Mouse (Mus musculus): ENCODE data around the gene Colgalt2.

Gene Colgalt2

DNA sequence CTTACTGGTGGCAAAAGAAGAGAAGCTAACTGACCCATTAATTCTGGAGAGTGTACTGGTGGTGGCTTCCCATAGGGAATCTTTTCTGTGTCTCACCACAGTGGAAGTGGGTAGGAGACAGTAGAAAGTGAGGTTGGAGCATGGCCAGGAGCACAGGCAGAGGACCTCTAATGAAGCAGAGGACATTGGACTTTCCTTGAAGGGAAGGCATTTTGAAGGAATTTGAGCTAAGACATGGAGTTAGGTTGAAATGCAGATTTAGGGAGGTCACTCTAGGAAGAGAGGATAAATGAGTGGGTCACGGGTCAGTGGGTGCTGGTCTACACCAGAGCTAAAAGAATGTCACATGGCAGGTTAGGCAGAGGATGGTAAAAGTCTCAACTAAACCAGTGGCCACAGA lies 91.2 kb downstream of the Colgalt2 start:
- DNase-seq (ENCODE audit: low spot score), result no peak

DNA sequence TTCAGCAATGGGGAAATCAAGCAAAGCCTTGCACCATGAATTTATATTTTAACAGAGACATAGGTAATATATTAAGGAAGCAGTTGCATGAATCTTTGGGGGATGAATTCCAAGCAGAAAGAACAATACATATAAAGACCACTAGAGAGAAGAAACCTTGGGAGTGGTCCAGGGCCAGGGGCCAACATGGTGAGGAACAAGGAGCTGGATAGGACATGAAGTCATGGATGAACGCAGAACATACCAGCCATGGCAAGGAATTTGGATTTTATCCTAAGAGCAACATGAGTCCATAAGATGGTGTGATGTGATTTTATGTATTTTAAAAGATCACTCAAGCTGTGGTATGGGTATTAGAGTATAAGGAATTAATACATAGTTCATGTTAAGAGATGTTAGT lies 92.6 kb downstream of the Colgalt2 start:
- no peak for DNase-seq (ENCODE audit: low spot score)

- DNase-seq (ENCODE audit: low spot score), result no peak
These were observed 97.2 kb downstream of the Colgalt2 start for GRCm38 (mm10) chr1:152496831-152497230.

DNA sequence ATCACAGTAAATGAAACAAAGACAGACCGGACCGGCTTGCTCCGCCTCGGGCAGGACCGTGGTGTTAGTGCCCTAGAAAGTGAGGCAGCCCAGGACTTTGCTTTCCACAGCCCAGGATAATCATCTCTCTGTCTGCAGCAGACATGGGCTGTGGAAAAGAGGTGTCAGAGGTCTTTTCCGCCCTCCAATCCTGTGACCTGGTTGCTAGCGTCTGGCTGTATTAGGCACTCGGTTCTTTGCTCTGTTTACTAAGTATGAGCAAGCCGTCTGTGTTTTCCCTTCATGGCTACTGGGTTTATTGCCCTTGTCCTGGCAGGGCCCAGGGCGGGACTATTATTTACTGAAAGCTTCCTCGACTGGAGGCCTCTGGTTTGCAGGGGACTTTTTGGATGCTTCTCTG lies 98.0 kb downstream of the Colgalt2 start:
- no peak for DNase-seq (ENCODE audit: low spot score)

GRCm38 (mm10) chr1:152499802-152500201 lies 100.2 kb downstream of the Colgalt2 start:
- DNase-seq (ENCODE audit: low spot score), result no peak

GRCm38 (mm10) chr1:152506175-152506574 lies 106.5 kb downstream of the Colgalt2 start:
- no peak for DNase-seq (ENCODE audit: low spot score)

DNA sequence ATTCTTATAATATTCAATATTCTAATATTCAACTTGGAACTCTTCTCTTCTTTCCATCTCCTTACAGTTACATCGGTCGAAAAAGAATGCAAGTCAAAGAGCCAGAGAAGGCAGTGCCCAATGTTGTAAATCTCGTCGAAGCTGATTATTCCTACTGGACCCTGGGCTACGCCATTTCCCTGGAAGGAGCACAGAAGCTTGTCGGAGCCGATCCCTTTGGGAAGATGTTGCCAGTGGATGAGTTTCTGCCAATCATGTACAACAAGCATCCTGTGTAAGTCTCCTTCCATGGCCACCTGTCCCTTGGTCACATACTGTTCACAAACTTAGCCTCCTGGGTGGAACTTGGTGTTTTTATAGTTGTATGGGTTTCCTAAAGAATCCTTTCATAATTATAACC lies 107.1 kb downstream of the Colgalt2 start:
- no peak for DNase-seq (ENCODE audit: low spot score)

GRCm38 (mm10) chr1:152508481-152509220 lies 109.0 kb downstream of the Colgalt2 start:
- no peak for DNase-seq (ENCODE audit: low spot score)

- no peak for DNase-seq (ENCODE audit: low spot score)
These were observed 111.6 kb downstream of the Colgalt2 start for GRCm38 (mm10) chr1:152511237-152511636.

- DNase-seq (ENCODE audit: low spot score), result no peak
These were observed 114.6 kb downstream of the Colgalt2 start for GRCm38 (mm10) chr1:152514256-152514655.

- no peak for DNase-seq (ENCODE audit: low spot score)
These were observed 117.5 kb downstream of the Colgalt2 start for GRCm38 (mm10) chr1:152517057-152517570.

DNA sequence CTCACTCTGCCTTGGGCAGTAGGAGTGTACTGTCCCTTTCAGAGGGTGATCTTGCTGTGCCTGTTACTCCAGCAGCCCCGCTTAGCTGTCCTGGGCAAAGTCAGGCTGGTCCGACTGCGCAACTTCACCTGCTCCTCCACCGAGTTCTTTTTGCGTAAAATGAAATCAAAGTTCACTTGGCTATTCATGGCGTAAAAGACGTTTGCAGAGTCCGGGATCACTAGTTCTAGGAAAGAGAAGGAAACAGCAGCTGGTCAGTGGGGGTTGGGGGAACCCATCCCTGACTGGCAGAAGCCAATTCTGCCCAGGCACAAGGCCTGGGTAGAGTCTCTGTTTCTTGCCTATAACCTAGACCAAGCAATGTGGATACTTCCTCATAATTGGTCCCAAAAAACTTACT lies 119.3 kb downstream of the Colgalt2 start:
- no peak for DNase-seq (ENCODE audit: low spot score)

DNA sequence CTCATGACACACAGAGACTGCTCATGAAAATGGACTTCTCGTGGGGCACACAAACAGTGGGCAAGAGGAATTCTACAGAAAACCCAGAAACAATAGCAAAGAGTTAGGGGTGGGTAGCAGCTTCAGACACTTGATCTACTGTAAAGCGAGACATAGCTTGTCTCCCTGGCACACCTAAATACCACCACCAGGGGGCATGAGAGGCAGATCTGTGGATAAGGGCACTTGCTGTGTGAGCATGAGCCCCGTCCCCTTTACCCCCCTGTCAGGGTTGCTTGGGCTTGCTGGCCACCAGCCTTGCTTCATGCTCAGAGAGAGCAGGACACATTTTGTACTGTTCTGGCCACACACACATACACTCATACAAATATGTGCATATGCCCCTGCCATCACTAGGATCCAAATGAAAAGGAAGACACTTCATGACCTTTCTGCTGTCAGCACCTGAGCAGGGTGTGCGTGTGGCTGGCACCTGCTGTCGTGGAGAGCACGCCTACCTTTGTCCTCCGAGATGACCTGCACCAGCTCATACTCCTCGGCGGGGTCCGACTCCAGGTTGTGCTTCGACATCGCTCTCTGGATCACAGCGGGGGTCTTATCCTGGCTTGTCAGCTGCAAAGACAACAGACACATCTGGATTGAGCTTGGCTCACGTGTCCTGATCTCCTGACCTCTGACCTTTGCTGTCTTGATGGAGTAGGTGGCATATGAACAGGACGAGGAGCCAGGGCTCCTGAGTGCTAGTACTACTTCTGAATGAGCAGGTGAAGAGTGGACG lies 121.4 kb downstream of the Colgalt2 start:
- peak; percentile 36 for DNase-seq (ENCODE audit: low spot score)

- DNase-seq (ENCODE audit: low spot score), result no peak
These were observed 122.6 kb downstream of the Colgalt2 start for GRCm38 (mm10) chr1:152522226-152522625.

DNA sequence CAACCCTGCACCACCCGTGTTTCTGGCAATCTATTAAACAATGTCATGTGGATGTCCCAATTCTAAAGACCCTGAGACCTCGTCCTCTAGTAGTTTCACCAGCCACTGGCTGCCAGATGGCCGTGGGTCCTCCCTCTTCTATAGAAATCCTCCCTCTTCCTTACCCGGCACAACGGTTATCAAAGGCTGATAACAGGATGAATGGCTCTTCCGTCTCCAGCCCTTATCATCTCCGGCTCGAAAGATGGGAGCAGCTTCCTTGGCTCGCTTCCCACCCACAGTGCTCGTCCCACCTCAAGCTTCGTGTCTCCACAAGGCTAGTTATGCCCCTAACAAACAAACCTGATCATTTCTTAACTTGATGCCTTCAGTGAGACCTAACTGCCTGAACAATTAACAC lies 123.7 kb downstream of the Colgalt2 start:
- no peak for DNase-seq (ENCODE audit: low spot score)

DNA sequence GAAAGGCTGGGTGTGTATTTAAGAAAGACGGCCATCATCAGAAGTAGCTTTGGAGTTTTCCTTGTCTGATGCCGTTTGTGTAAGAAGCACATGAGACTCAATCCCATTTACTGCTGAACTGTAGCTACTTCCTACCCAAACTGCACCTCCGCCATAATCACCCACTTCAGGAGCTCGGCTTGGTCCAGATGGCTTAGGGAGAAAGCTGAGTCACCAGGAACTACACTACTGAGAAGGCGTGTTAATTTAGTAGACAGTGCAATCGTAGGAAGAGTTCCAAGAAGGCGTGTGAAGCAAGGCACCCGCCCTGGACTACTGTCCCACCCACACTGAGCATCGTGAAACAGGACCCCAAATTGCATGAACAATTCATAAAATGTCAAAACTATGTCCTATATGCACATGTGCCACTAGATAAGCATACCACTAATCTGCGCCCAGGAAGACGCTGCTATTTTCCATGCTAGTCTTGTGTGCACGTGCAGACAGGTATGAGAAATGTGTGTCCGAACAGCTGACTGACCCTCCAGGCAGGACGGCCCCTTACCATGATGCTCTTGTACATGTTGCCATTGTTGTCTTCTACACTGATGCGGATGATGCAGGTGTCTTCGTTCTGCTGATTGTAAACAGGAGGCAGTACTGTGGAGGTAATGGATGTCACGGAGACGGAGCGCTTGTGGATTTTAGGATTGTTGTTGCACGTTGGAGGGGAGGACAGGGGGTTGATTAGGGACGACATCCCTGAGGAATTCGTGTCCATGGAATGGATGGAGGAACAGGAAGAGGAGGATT lies 124.7 kb downstream of the Colgalt2 start:
- no peak for DNase-seq (ENCODE audit: low spot score)

DNA sequence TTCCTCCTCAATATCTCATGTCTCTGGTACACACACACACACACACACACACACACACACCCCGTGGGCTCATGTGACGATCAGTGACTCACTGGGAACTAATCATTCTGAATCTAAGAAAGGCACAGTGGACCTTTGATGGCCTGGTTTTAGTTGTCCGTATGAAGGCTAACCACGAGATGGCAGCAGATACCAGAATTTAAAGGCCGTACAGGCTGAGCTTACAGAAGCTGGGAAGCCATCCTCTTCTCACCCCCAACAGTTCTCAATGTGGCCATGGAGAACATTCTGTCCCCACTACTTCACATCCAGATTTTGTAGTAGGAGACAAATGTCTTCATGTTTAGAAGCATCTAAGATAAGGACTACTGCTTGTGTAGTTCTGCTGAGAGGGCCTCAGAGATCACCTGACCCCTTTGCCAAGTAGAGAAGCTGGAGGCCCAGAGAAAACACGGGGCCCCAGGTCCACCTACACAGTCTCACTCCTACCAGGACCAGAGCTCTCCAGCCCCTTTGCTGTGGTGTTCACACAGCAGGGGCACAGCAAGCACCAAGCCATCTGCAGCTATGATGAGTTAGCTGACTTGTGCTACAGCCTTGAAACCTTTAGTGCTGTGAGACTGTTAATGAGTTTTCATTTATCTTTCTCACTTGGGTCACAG lies 125.5 kb downstream of the Colgalt2 start:
- DNase-seq (ENCODE audit: low spot score), result peak; percentile 26

GRCm38 (mm10) chr1:152526154-152526553 lies 126.5 kb downstream of the Colgalt2 start:
- no peak for DNase-seq (ENCODE audit: low spot score)

DNA sequence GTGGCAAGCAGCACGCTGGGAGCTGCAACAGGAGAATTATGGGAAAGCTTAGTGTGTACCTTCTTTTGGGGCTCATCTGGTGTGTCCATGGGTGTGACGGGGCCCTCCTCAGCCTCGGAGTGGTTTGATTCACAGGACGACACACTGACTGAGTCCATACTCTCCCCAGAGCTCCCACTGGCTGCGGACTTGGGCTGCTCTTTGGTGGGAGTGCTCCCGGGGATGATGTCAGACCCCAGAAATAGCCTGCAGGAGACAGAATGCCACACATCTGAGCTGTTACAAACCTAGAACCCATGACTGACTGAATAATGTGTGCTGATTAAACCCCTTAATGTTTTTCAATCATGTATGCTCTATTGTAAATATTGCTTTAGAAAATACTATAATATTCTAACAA lies 128.6 kb downstream of the Colgalt2 start:
- DNase-seq (ENCODE audit: low spot score), result no peak

DNA sequence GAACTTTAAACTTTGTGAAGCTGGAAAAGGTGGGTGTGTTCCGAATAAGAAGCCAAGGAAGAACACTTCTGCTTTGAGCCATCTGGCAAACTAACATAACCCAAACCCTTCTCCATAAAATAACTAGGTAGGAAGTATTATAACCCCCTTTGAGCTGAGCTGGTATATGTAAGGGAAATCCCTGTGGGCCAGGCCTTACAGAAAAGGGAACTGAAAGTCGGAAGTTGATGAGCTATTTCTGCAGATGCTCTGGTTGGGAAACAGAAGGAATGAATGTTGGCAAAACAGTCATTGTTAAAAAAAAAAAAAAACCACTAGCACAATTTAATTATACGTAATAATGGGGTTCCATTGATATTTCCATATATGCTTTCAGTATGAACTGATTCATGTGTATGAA lies 129.1 kb downstream of the Colgalt2 start:
- DNase-seq (ENCODE audit: low spot score), result no peak

DNA sequence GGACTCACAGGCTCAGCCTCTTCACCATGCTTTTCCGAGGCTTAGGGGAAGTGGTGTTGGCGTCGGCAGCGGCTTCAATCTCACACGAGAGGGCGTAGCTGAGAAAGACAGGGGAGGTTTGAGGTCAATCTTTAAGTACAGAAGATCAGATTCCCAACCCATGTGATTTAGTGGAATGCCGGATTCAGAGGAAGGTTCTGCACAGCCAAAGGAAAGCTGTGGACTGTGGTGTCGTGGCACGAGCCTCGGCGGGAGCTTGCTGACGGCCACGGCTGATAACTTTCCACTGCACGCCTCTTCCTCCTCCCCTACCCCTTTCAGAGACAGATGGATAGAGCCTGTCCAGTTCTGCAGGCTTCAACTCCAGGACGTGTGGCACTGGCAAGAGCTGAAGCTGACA lies 131.9 kb downstream of the Colgalt2 start:
- DNase-seq (ENCODE audit: low spot score), result no peak

DNA sequence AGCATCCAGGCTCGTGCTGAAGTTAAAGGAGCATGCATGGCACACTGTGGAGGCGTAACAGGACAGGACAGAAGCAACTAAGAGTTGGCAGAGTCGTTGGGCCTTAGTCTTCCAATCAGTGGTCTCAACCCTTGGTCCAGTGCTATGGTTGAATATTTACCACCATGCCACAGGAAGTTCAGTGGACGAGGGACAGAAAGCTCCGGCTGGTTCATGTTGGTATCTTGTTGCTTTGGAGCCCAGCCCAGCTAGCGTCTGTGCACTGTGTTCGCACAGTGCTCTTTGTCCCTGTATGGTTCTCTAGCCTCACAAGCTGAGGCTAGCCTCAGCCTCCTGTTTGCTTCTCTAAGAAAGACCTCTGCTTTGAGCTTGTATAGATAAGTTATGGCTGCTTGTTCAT lies 134.9 kb downstream of the Colgalt2 start:
- no peak for DNase-seq (ENCODE audit: low spot score)

Data from spleen, adult 12 weeks (tissue).